Mouse (Mus musculus) layer of hippocampus, adult 8-10 months (tissue): ENCODE results near the gene Timm17b. TPM values are rescaled to one million over a fixed set of nuclear protein-coding genes. Genes with fewer than 3 reads are reported as not detected.

ENCODE experiments used
- DNase-seq, 2 experiments: peaks; one replicate each; pipeline ENCODE4 v3.0.0; 2022; ENCODE audit warnings: low spot score in 2 of 2
- total RNA-seq, 4 experiments: library from RNA; stranded (reverse); gene quantifications; 2 replicates each; pipeline ENCODE4 v1.2.4; 2022

Gene Timm17b
- total RNA-seq, 4 experiments from 2014 or later: 19.6 to 33.3 (median 25.4) TPM

- peak; percentile 38 to 57 for DNase-seq
Observed at GRCm38 (mm10) chrX:7919601-7920383, 20.6 kb downstream of the Timm17b start, which contains the start of gene Pcsk1n. Pcsk1n (plus strand) TSS chrX:7919822.

- no peak for DNase-seq
Observed at GRCm38 (mm10) chrX:7922032-7922431, 22.9 kb downstream of the Timm17b start.

DNA sequence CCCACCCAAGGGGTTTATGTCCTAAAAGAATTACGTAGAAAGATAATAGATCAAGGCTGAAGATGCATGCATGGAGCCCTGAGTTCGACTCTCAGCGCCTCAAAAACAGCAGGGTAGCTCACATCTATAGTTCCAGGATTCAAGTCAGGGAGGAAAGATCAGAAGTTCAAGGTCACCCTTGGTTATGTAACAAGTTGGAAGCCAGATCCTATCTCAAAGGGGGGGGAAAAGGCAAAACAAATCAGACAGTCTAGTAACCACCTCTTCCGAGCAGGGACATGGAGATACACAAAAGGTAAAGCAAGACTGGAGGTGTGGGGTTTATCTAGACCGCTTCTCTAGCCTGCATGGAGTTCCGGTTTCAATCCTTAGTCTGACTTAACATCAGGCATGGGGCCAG, 27.1 kb downstream of the Timm17b start:
- no peak for DNase-seq

- no peak for DNase-seq
Observed at GRCm38 (mm10) chrX:7927116-7927515, 28.0 kb downstream of the Timm17b start.

DNA sequence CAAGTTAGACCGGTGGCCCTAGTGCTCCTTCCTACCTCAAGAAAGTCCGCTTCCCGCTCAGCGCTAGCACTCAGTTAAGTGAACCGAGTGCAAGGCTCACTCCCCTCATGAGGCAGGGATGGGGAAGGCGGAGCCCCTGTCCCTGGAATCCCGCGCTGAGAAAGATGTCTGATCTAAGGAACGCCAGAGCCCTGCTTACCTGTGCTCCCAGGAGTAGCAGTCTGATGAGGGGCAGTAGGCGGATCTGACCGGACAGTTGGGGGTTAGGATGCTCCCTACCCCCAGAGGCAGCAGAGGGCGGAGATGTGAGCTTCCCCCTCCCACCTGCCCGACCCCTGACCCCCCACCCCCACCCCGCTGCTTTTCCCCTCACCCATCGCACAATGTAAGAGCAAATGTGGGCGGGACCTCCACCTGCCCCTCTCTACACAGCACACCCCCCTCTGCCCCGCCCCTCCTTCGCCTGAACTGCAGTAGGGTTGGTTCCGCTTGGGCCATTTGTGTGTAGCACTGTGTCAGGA, 29.2 kb downstream of the Timm17b start, which contains the start of gene Eras:
Eras (minus strand) TSS at position 338 of the 521 bp plus-strand sequence.
- DNase-seq: no peak

DNA sequence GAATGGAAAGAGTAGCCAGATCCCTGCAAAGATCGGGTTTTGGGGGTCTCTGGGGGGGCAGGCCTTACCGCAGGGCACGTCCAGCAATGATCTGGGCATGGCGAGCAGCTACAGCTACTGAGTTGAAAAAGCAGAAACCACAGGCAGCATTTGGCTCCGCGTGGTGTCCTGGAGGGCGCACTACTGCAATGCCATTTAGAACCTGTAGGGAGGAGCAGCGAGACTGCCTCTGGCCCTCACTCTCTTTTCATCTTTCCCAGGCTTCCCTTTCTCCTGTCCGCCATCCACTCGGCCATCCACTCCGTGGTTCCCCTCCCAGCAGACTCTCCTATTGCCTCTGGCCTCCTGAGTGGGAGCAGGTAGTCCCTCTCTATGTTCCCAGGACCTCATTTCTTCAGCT, 37.7 kb downstream of the Timm17b start:
- no peak for DNase-seq

DNA sequence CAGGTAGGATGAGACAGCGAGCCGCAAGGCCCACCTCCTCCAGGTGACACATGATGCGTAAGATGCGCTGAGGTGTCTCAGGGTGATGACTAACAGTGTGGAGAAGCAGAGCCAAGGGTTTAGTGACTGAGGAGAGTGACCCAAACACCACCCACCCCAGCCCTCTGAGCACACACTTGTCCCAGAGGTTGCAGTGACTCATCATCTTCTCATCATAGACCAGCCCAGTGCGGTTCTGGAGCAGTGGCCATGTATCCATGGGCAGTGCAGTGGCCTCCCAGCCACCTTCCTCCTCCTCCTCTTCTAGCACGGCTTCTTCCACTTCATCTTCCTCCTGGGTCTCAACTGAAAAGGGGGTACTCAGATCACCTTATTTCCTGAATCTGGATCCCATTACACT, 38.5 kb downstream of the Timm17b start:
- no peak for DNase-seq

DNA sequence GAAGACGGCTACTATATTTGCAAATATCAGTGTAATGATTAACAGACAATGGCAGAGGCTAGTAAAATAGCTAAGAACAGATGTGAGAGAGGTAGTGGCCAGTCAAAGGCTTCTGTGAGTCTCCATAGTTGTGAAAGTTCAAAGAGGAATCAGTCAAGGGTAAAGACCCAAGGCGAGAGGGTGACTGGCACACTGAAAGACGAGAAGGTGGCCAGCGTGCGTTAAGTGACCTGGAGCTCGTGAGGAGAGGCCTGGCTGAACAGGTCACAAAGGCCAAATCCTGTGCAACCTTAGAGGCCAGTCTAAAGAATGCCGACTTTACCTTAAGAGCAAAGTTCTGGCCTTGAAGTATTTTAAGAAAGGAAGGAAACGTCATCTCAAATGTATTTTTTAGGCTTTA, 46.5 kb downstream of the Timm17b start:
- DNase-seq: no peak

- DNase-seq: no peak
Observed at GRCm38 (mm10) chrX:7947108-7947899, 48.1 kb downstream of the Timm17b start, which contains the start of gene Hdac6. Hdac6 (minus strand) TSS chrX:7947889.

DNA sequence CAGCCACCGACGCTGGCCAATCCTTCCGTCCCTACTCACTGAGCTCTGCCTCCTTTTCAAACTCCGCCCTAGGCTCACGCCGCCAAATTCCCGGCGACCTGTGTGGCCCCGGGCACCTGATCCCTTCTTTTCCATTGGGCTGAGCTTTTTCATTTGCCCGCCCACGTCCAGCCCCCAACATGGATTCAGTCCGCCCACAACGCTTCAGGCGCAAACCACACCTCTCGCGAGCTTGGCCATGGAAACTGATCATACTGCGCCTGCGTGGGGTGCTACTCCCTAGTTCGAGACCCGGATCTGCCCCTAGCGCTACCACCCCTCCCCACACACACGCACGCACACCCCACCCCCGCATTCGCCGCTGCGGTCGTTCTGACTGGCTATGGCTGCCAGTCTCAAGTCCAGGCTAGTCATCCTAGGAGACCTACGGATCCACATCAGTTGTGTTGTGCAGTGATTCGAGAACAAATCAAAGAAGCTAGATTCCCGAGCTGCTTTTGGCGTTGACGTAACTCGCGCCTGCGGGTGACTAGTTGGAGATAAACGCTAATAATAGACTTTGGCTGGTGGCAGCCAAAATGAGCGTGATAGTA, 48.8 kb downstream of the Timm17b start:
- peak; percentile 93 to 96 for DNase-seq

GRCm38 (mm10) chrX:7950091-7950490, 50.9 kb downstream of the Timm17b start:
- DNase-seq: no peak

Other genes with a start within 250 kb of the Timm17b start
- 1 to 10 TPM in 3 of 4 experiments, under 1 TPM in 1; 0.70 to 2.3 (median 1.9) TPM for gene Prickle3, start 242.1 kb upstream of the Timm17b start, total RNA-seq
- 1 to 10 TPM; 4.6 to 7.8 (median 6.0) TPM for gene Plp2, start 228.0 kb upstream of the Timm17b start, total RNA-seq
- gene Magix, start 218.1 kb upstream of the Timm17b start, total RNA-seq: under 1 TPM; 0.23 to 0.36 (median 0.30) TPM
- gene Gpkow, start 202.2 kb upstream of the Timm17b start, total RNA-seq: 10 to 100 TPM; 33.2 to 39.4 (median 35.8) TPM
- 10 to 100 TPM; 55.6 to 68.4 (median 62.7) TPM for gene Wdr45, start 185.0 kb upstream of the Timm17b start, total RNA-seq
- not detected for gene Gm45208, start 177.1 kb upstream of the Timm17b start, total RNA-seq
- gene Praf2, start 170.9 kb upstream of the Timm17b start, total RNA-seq: 100 to 1,000 TPM in 2 of 4 experiments, 10 to 100 TPM in 2; 90.4 to 101 (median 96.8) TPM
- 10 to 100 TPM; 12.4 to 21.4 (median 17.2) TPM for gene Ccdc120, start 148.5 kb upstream of the Timm17b start, total RNA-seq
- gene Tfe3, start 136.8 kb upstream of the Timm17b start, total RNA-seq: 10 to 100 TPM; 31.8 to 34.9 (median 32.7) TPM
- 100 to 1,000 TPM in 3 of 4 experiments, 10 to 100 TPM in 1; 97.8 to 120 (median 109) TPM for gene Gripap1, start 109.6 kb upstream of the Timm17b start, total RNA-seq
- 10 to 100 TPM in 2 of 4 experiments, 1 to 10 TPM in 2; 8.8 to 11.8 (median 10.1) TPM for gene Kcnd1, start 77.1 kb upstream of the Timm17b start, total RNA-seq
- 10 to 100 TPM; 72.4 to 77.1 (median 75.7) TPM for gene Otud5, start 58.0 kb upstream of the Timm17b start, total RNA-seq
- 10 to 100 TPM; 41.3 to 61.5 (median 50.7) TPM for gene Pim2, start 21.1 kb upstream of the Timm17b start, total RNA-seq
- gene Slc35a2, start 15.3 kb upstream of the Timm17b start, total RNA-seq: 10 to 100 TPM; 39.3 to 50.9 (median 41.9) TPM
- gene Pqbp1, start 88 bp upstream of the Timm17b start, total RNA-seq: 10 to 100 TPM; 65.0 to 82.0 (median 75.3) TPM
- not detected for gene Gm10491, start 8.5 kb downstream of the Timm17b start, total RNA-seq
- gene Gm10490, start 10.2 kb downstream of the Timm17b start, total RNA-seq: not detected
- 100 to 1,000 TPM; 321 to 373 (median 344) TPM for gene Pcsk1n, start 20.5 kb downstream of the Timm17b start, total RNA-seq
- not detected for gene Eras, start 29.2 kb downstream of the Timm17b start, total RNA-seq
- gene Hdac6, start 48.5 kb downstream of the Timm17b start, total RNA-seq: 10 to 100 TPM; 45.6 to 50.1 (median 47.6) TPM
- gene Gata1, start 78.7 kb downstream of the Timm17b start, total RNA-seq: not detected
- gene Glod5, start 119.1 kb downstream of the Timm17b start, total RNA-seq: not detected
- 10 to 100 TPM; 18.1 to 28.6 (median 23.6) TPM for gene Suv39h1, start 175.4 kb downstream of the Timm17b start, total RNA-seq
- gene Was, start 191.1 kb downstream of the Timm17b start, total RNA-seq: 1 to 10 TPM in 3 of 4 experiments, under 1 TPM in 1; 0.83 to 4.5 (median 2.4) TPM
- 100 to 1,000 TPM; 188 to 218 (median 204) TPM for gene Wdr13, start 233.5 kb downstream of the Timm17b start, total RNA-seq
- gene Rbm3, start 246.5 kb downstream of the Timm17b start, total RNA-seq: 100 to 1,000 TPM; 111 to 215 (median 130) TPM